Mouse (Mus musculus) bone marrow, adult 2 months (tissue): ENCODE data around the gene Tfip11. TPM values are rescaled to one million over a fixed set of nuclear protein-coding genes. Genes with fewer than 3 reads are reported as not detected.

Experiments used
- H3K27ac ChIP-seq: fragments of 200-500 bp; 2 replicates; pipeline ENCODE4 v1.5.1; 2012; ENCODE audit warnings: low read depth, mild to moderate bottlenecking, control low read depth, inconsistent platforms, low read length; ENCODE audit not compliant: control insufficient read depth, poor library complexity, insufficient read depth
- H3K4me1 ChIP-seq: fragments of 200-500 bp; 2 replicates; pipeline ENCODE4 v1.6.1; 2011; ENCODE audit warnings: low read length; ENCODE audit not compliant: control insufficient read depth, insufficient read depth
- H3K4me3 ChIP-seq: fragments of 200-500 bp; replicated peaks from 2 replicates; pipeline ENCODE3; 2011; ENCODE audit warnings: mild to moderate bottlenecking, low read depth, low read length, control low read depth; ENCODE audit not compliant: control insufficient read depth
- CTCF ChIP-seq: fragments of 200-500 bp; IDR thresholded peaks from 2 replicates; pipeline ENCODE4 v1.5.1; 2011; ENCODE audit warnings: low read length, control low read depth; ENCODE audit not compliant: control insufficient read depth, insufficient read depth
- POLR2A ChIP-seq: fragments of 200-500 bp; IDR thresholded peaks from 2 replicates; pipeline ENCODE4 v1.6.1; 2011; ENCODE audit warnings: low read depth, mild to moderate bottlenecking, control low read depth, low read length, borderline replicate concordance; ENCODE audit not compliant: control insufficient read depth
- WGBS: fragments of 180-500 bp; shearing (Covaris S2); methylation state at CpG from one replicate; pipeline ENCODE4 v1.1.7; 2018; 5-methylcytosine and 5-hydroxymethylcytosine counted together
- polyA plus RNA-seq: library from polyadenylated mRNA; stranded (reverse); fragments of >200 nt; gene quantifications from 2 replicates; pipeline ENCODE4 v1.2.4, GENCODE M21; 2011; ENCODE audit warnings: low replicate concordance; ENCODE audit not compliant: missing spikeins, insufficient read depth, insufficient read length

The Tfip11 gene
- polyA plus RNA-seq, 1 experiment, result 20.3 TPM

- Histone ChIP-seq H3K4me1 (peaks cover 20% of the 10 kb centered on the region), H3K27ac (no peak overlapping the region), H3K4me3 (no peak overlapping the region)
- TF ChIP-seq POLR2A (no peak), CTCF (no peak)
- WGBS, result 81% methylated on average over 4 of the region's 4 CpGs
Measured at GRCm38 (mm10) chr5:112294696-112295095, 31.5 kb upstream of the Tfip11 start.

GRCm38 (mm10) chr5:112295162-112295561, 31.0 kb upstream of the Tfip11 start:
- WGBS, result 50% methylated on average over 8 of the region's 8 CpGs
- TF ChIP-seq CTCF (no peak), POLR2A (no peak)
- H3K27ac ChIP-seq, result no peak overlapping the region
- no peak overlapping the region for H3K4me3 ChIP-seq
- peaks cover 22% of the 10 kb centered on the region for H3K4me1 ChIP-seq

GRCm38 (mm10) chr5:112295564-112295963, 30.6 kb upstream of the Tfip11 start:
- Histone ChIP-seq H3K27ac (no peak overlapping the region), H3K4me1 (peaks cover 24% of the 10 kb centered on the region), H3K4me3 (no peak overlapping the region)
- TF ChIP-seq CTCF, result no peak
- no peak for TF ChIP-seq POLR2A
- 77% methylated on average over 8 of the region's 8 CpGs for WGBS

GRCm38 (mm10) chr5:112296404-112297181, 29.6 kb upstream of the Tfip11 start:
- H3K27ac ChIP-seq, result peak overlapping the region; percentile 59
- WGBS, result 32% methylated on average over 6 of the region's 6 CpGs
- H3K4me3 ChIP-seq, result no peak overlapping the region
- TF ChIP-seq POLR2A, result no peak
- no peak for TF ChIP-seq CTCF
- peaks cover 26% of the 10 kb centered on the region for H3K4me1 ChIP-seq

- WGBS, result 11% methylated on average over 2 of the region's 2 CpGs
- peak overlapping the region; percentile 59 for H3K27ac ChIP-seq
- peaks cover 26% of the 10 kb centered on the region for H3K4me1 ChIP-seq
- TF ChIP-seq POLR2A, result no peak
- TF ChIP-seq CTCF, result no peak
- no peak overlapping the region for H3K4me3 ChIP-seq
Measured at GRCm38 (mm10) chr5:112297257-112297656, 28.9 kb upstream of the Tfip11 start.

- Histone ChIP-seq H3K4me1 (peaks cover 26% of the 10 kb centered on the region), H3K4me3 (no peak overlapping the region), H3K27ac (peak overlapping the region; percentile 20; the same call in 1 of the 2 replicates)
- no peak for TF ChIP-seq CTCF
- TF ChIP-seq POLR2A, result no peak
- 29% methylated on average over 12 of the region's 12 CpGs for WGBS
Measured at GRCm38 (mm10) chr5:112298226-112298988, 27.8 kb upstream of the Tfip11 start.

- 75% methylated on average over 4 of the region's 4 CpGs for WGBS
- Histone ChIP-seq H3K27ac (peak overlapping the region; percentile 20; the same call in 1 of the 2 replicates), H3K4me3 (no peak overlapping the region), H3K4me1 (peaks cover 24% of the 10 kb centered on the region)
- no peak for TF ChIP-seq CTCF
- TF ChIP-seq POLR2A, result no peak
Measured at GRCm38 (mm10) chr5:112299399-112299798, 26.8 kb upstream of the Tfip11 start.

- no peak overlapping the region for H3K27ac ChIP-seq
- WGBS, result 57% methylated on average over 2 of the region's 2 CpGs
- no peak for TF ChIP-seq CTCF
- TF ChIP-seq POLR2A, result no peak
- H3K4me3 ChIP-seq, result no peak overlapping the region
- H3K4me1 ChIP-seq, result peaks cover 24% of the 10 kb centered on the region
Measured at GRCm38 (mm10) chr5:112300112-112300511, 26.0 kb upstream of the Tfip11 start.
